Comparison of ENCODE assay signal across 8 mouse cellular contexts in the genomic region with DNA sequence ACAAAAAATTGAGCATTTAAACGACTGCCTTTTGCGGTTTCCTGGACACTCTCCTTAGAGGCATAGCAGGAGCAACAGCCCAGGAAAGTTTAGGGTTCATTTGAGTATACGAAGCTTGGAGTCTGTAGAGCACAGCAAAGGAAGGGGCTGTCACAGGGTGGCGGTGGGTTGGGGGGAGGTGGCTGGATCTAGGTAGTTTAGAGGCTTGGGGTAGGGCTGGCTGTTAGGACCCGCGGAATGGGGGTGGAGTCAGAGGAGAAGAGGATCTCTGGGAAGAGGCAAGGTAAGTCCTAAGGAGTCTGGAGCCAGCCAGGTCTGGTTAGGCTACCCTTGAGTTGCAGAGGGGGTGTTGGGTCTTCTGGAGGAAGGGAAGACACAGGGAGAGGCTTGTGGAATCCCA.
DNase-seq lines count a peak whose midpoint lies in the region; ATAC-seq lines count a peak whose summit lies in the region.

No protein-coding gene starts in this region.

- H3K4me2 ChIP-seq in liver, embryonic 11.5 days: peak overlapping the region; percentile 55
- H3K4me2 ChIP-seq in intestine, embryonic 15.5 days (replicated peaks): peak overlapping the region; percentile 50
- H3K4me2 ChIP-seq in neural tube, embryonic 14.5 days (ENCODE audit: low read depth, low read length): peak overlapping the region; percentile 35; the same call in 1 of the 2 replicates

- H3K36me3 ChIP-seq in liver, embryonic 11.5 days (ENCODE audit: control insufficient read depth, insufficient read depth, low read length): no peaks in the 10 kb centered on the region
- H3K36me3 ChIP-seq in intestine, embryonic 15.5 days: no peaks in the 10 kb centered on the region
- H3K36me3 ChIP-seq in neural tube, embryonic 14.5 days (ENCODE audit: control insufficient read depth, insufficient read depth, low read length): no peaks in the 10 kb centered on the region

- H3K9ac ChIP-seq in liver, embryonic 11.5 days (ENCODE audit: low read depth, low read length): no peak overlapping the region
- no peak overlapping the region for H3K9ac ChIP-seq in intestine, embryonic 15.5 days
- H3K9ac ChIP-seq in neural tube, embryonic 14.5 days (replicated peaks; ENCODE audit: low read depth, low read length): no peak overlapping the region

- no peaks in the 10 kb centered on the region for H3K9me3 ChIP-seq in liver, embryonic 11.5 days (ENCODE audit: control insufficient read depth, low read length)
- H3K9me3 ChIP-seq in intestine, embryonic 15.5 days: no peaks in the 10 kb centered on the region
- no peaks in the 10 kb centered on the region for H3K9me3 ChIP-seq in neural tube, embryonic 14.5 days (ENCODE audit: control insufficient read depth, low read length)

- WGBS in liver, embryonic 11.5 days: 49% methylated on average over 6 of the region's 6 CpGs
- WGBS in intestine, embryonic 15.5 days: 43% methylated on average over 6 of the region's 6 CpGs
- WGBS in neural tube, embryonic 14.5 days: 58% methylated on average over 6 of the region's 6 CpGs

- H3K4me1 ChIP-seq in liver, embryonic 11.5 days (replicated peaks; ENCODE audit: control insufficient read depth, insufficient read depth, low read length): peaks cover 4% of the 10 kb centered on the region; the same call in 1 of the 2 replicates
- H3K4me1 ChIP-seq in intestine, embryonic 15.5 days (replicated peaks): peaks cover 10% of the 10 kb centered on the region; the same call in 1 of the 2 replicates
- peaks cover 7% of the 10 kb centered on the region; the same call in 1 of the 2 replicates for H3K4me1 ChIP-seq in neural tube, embryonic 14.5 days (ENCODE audit: control insufficient read depth, insufficient read depth, low read length)

- no peak for DNase-seq in cerebellum, adult 8-10 months
- DNase-seq in liver, embryonic 11.5 days (ENCODE audit: low spot score): no peak
- DNase-seq in liver: no peak
- no peak for DNase-seq in MN1 (ENCODE audit: low spot score)

- peak; percentile 15; the same call in 1 of the 2 replicates for ATAC-seq in cerebellum, adult (ENCODE audit: insufficient number of reproducible peaks, low FRiP score, low TSS enrichment)
- ATAC-seq in liver, embryonic 11.5 days (replicated peaks; ENCODE audit: low FRiP score): no peak
- ATAC-seq in intestine, embryonic 15.5 days: peak; percentile 24
- peak; percentile 23; the same call in 1 of the 2 replicates for ATAC-seq in neural tube, embryonic 14.5 days (ENCODE audit: low read depth)
- ATAC-seq in activated CD4-positive, CD25-positive, alpha-beta regulatory T cell, adult 4 months: no peak

- no peak overlapping the region for H3K27ac ChIP-seq in liver, embryonic 11.5 days (ENCODE audit: low read depth, low read length)
- no peak overlapping the region for H3K27ac ChIP-seq in intestine, embryonic 15.5 days
- peak overlapping the region; percentile 57 for H3K27ac ChIP-seq in neural tube, embryonic 14.5 days (ENCODE audit: low read depth, low read length)

- H3K4me3 ChIP-seq in liver, embryonic 11.5 days (ENCODE audit: low read depth, low read length): no peak overlapping the region
- H3K4me3 ChIP-seq in intestine, embryonic 15.5 days (replicated peaks): no peak overlapping the region
- no peak overlapping the region for H3K4me3 ChIP-seq in neural tube, embryonic 14.5 days (ENCODE audit: low read depth, low read length)

- H3K27me3 ChIP-seq in liver, embryonic 11.5 days (replicated peaks; ENCODE audit: control insufficient read depth, insufficient read depth, low read length): no peaks in the 10 kb centered on the region
- no peaks in the 10 kb centered on the region for H3K27me3 ChIP-seq in intestine, embryonic 15.5 days (replicated peaks)
- no peaks in the 10 kb centered on the region for H3K27me3 ChIP-seq in neural tube, embryonic 14.5 days (ENCODE audit: control insufficient read depth, insufficient read depth, low read length)

Comparison
In these comparisons a context has a peak if more than half of its experiments do, and no peak if none do; other contexts are left out.
1. ATAC-seq: peak in cerebellum, adult (single experiment), intestine, embryonic 15.5 days (single experiment) and neural tube, embryonic 14.5 days (single experiment); none in liver, embryonic 11.5 days (single experiment) and activated CD4-positive, CD25-positive, alpha-beta regulatory T cell, adult 4 months (single experiment).
2. Peak in every context shown above with its lines, with median percentiles within 50 percentile points of each other: H3K4me2 ChIP-seq.